Mouse (Mus musculus): ENCODE measurements around the gene Pnkp. TPM values are rescaled to one million over a fixed set of nuclear protein-coding genes. Genes with fewer than 3 reads are reported as not detected.

Pnkp gene
- polyA plus RNA-seq, 2 experiments = 14.3 to 15.6 TPM

DNA sequence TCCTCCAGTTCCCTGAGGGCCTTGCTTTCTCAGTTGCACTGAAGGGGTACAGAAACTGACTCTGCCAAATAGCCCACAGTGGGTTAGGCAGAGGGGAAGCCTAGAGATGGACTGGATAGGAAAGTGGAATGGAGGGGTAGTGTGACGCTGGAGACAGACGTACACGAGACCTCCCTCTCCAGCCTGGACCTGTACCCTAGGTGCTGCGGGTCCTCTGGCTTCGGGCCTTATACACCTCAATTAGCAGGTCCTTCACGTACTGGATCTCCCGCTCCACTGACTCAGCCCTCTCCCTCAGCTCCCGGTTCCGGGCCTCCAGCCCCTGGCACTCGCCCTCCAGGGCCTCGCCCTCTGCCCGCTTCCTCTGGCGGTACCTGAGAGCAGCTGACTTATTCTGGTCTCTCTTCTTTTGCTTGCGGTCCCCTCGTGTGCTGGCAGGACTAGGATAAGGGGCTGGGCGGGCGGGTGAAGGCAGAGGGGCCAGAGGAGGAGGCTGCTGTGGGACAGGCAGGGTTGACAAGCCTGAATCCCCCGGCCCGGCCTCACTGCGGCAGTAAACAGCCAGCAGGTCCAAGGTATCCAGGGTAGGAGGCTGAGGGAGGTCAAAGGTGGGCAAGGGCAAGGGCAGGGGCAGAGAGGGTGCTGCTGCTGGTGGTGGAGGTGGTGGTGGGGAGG, 44.2 kb upstream of the Pnkp start:
- ATAC-seq (ENCODE audit: insufficient read depth) (no peak), DNase-seq (ENCODE audit: low read depth in 3 of 3, low spot score in 3 of 3) (no peak)
- H3K36me3 ChIP-seq (replicated peaks; ENCODE audit: control insufficient read depth, insufficient read depth, low read depth) = no peaks in the 10 kb centered on the region; the same call in 1 of the 2 replicates
- no peak overlapping the region for H3K4me2 ChIP-seq (ENCODE audit: low read depth)
- no peak overlapping the region for H3K9ac ChIP-seq (replicated peaks)
- TF ChIP-seq CTCF (IDR thresholded peaks at IDR 0.05; ENCODE audit: low read depth) = no peak
- no peak for TF ChIP-seq EP300 (IDR thresholded peaks at IDR 0.05; ENCODE audit: low read depth)
- peaks cover 8 to 13% of the 10 kb centered on the region in 2 experiments for H3K4me1 ChIP-seq (replicated peaks; ENCODE audit: control insufficient read depth in 2 of 2, insufficient read depth in 2 of 2, low read length in 1 of 2)
- 81% methylated on average over 20 of the region's 20 CpGs for WGBS (ENCODE audit: insufficient replicate concordance)
- H3K27me3 ChIP-seq (ENCODE audit: control insufficient read depth, insufficient read depth, low read length) = no peaks in the 10 kb centered on the region
- H3K9me3 ChIP-seq (ENCODE audit: control insufficient read depth, low read length) = no peaks in the 10 kb centered on the region
- H3K27ac ChIP-seq = no peak overlapping the region
- H3K4me3 ChIP-seq (ENCODE audit: insufficient read depth in 1 of 2, low read depth in 2 of 2, low read length in 2 of 2) = no peak overlapping the region

- ATAC-seq (ENCODE audit: insufficient read depth) (no peak), DNase-seq (ENCODE audit: low read depth in 3 of 3, low spot score in 3 of 3) (no peak)
- peak overlapping the region; percentile 4; the same call in 1 of the 2 replicates for H3K4me2 ChIP-seq (ENCODE audit: low read depth)
- 65% methylated on average over 3 of the region's 3 CpGs for WGBS (ENCODE audit: insufficient replicate concordance)
- peaks cover 4% of the 10 kb centered on the region; the same call in 1 of the 2 replicates for H3K36me3 ChIP-seq (replicated peaks; ENCODE audit: control insufficient read depth, insufficient read depth, low read depth)
- no peak overlapping the region for H3K27ac ChIP-seq
- no peaks in the 10 kb centered on the region for H3K27me3 ChIP-seq (ENCODE audit: control insufficient read depth, insufficient read depth, low read length)
- no peak overlapping the region for H3K4me3 ChIP-seq (ENCODE audit: insufficient read depth in 1 of 2, low read depth in 2 of 2, low read length in 2 of 2)
- no peaks in the 10 kb centered on the region for H3K9me3 ChIP-seq (ENCODE audit: control insufficient read depth, low read length)
- peaks cover 16 to 24% of the 10 kb centered on the region in 2 experiments for H3K4me1 ChIP-seq (replicated peaks; ENCODE audit: control insufficient read depth in 2 of 2, insufficient read depth in 2 of 2, low read length in 1 of 2)
- TF ChIP-seq EP300 (IDR thresholded peaks at IDR 0.05; ENCODE audit: low read depth) (no peak), CTCF (IDR thresholded peaks at IDR 0.05; ENCODE audit: low read depth) (no peak)
- H3K9ac ChIP-seq (replicated peaks) = no peak overlapping the region
These were observed 43.0 kb upstream of the Pnkp start for GRCm38 (mm10) chr7:44813985-44814384.

DNA sequence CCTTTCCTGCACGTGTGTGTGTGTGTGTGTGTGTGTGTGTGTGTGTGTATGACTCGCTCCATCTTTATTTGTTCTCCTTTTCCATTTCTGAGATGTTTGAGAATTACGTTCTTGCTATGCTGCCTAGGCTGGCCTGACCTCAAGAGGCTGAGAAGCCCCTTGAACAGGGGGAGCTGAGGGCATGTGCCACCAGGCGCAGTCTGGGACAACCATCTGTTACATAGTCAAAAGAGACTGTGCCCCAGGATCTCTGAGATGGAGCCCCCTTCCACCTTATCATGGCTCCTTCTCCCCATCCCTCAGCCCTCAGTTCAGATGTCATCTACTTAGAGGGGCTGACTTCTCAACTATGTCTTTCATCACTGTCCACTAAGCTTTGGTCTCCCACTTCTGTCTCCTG, 42.5 kb upstream of the Pnkp start:
- no peaks in the 10 kb centered on the region for H3K27me3 ChIP-seq (ENCODE audit: control insufficient read depth, insufficient read depth, low read length)
- ATAC-seq (ENCODE audit: insufficient read depth) (no peak), DNase-seq (ENCODE audit: low read depth in 3 of 3, low spot score in 3 of 3) (no peak)
- peak overlapping the region; percentile 84; the same call in 1 of the 2 replicates for H3K4me2 ChIP-seq (ENCODE audit: low read depth)
- H3K4me1 ChIP-seq (replicated peaks; ENCODE audit: control insufficient read depth in 2 of 2, insufficient read depth in 2 of 2, low read length in 1 of 2) = peaks cover 21 to 28% of the 10 kb centered on the region in 2 experiments
- no peak overlapping the region for H3K4me3 ChIP-seq (ENCODE audit: insufficient read depth in 1 of 2, low read depth in 2 of 2, low read length in 2 of 2)
- 79% methylated on average over 4 of the region's 4 CpGs for WGBS (ENCODE audit: insufficient replicate concordance)
- no peak overlapping the region for H3K9ac ChIP-seq (replicated peaks)
- no peak for TF ChIP-seq EP300 (IDR thresholded peaks at IDR 0.05; ENCODE audit: low read depth)
- no peak for TF ChIP-seq CTCF (IDR thresholded peaks at IDR 0.05; ENCODE audit: low read depth)
- H3K27ac ChIP-seq = no peak overlapping the region
- peaks cover 4% of the 10 kb centered on the region; the same call in 1 of the 2 replicates for H3K36me3 ChIP-seq (replicated peaks; ENCODE audit: control insufficient read depth, insufficient read depth, low read depth)
- no peaks in the 10 kb centered on the region for H3K9me3 ChIP-seq (ENCODE audit: control insufficient read depth, low read length)

DNA sequence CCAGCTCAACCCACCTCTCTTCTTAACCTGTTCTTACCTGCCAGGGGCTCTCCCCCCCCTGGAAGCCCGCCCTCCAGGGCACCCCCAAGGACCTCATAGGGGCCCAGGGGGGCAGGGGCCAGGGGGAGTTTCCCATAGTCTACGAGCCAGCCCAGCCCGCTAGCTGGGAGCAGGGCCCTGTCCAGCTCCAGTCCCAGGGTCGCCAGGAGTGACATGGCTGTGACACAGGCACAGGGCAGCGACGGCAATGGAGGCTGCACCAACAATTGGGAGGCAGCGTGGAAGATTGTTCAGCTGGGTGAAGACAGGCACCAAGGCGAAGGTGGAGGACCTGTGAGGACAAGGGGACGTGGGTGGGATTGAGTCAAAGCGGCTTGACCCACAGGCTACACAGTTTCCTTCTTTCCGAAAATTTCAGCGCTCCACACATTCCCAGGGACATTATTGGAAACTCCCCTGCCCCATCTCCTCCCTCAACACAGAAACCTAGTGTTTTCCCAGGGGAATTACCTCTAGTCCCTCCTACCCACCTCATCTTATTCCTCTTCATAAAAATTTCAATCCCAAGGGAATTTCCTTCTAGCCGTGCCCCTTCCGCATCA, 41.9 kb upstream of the Pnkp start:
- no peak for DNase-seq (ENCODE audit: low read depth in 3 of 3, low spot score in 3 of 3)
- no peak for ATAC-seq (ENCODE audit: insufficient read depth)
- peaks cover 25 to 34% of the 10 kb centered on the region in 2 experiments for H3K4me1 ChIP-seq (replicated peaks; ENCODE audit: control insufficient read depth in 2 of 2, insufficient read depth in 2 of 2, low read length in 1 of 2)

More for the DNA sequence above, 41.9 kb upstream of the Pnkp start:
- Histone ChIP-seq H3K4me3 (ENCODE audit: insufficient read depth in 1 of 2, low read depth in 2 of 2, low read length in 2 of 2) (peak overlapping the region; percentile 82 to 94), H3K27me3 (ENCODE audit: control insufficient read depth, insufficient read depth, low read length) (no peaks in the 10 kb centered on the region), H3K27ac (peak overlapping the region; percentile 94), H3K4me2 (ENCODE audit: low read depth) (peak overlapping the region; percentile 84), H3K9ac (replicated peaks) (peak overlapping the region; percentile 69), H3K36me3 (replicated peaks; ENCODE audit: control insufficient read depth, insufficient read depth, low read depth) (peaks cover 5% of the 10 kb centered on the region; the same call in 1 of the 2 replicates), H3K9me3 (ENCODE audit: control insufficient read depth, low read length) (no peaks in the 10 kb centered on the region)
- TF ChIP-seq CTCF (IDR thresholded peaks at IDR 0.05; ENCODE audit: low read depth) (no peak), EP300 (IDR thresholded peaks at IDR 0.05; ENCODE audit: low read depth) (no peak)
- 44% methylated on average over 14 of the region's 14 CpGs for WGBS (ENCODE audit: insufficient replicate concordance)

Measured in liver, embryonic 14.5 days (tissue).